Mouse (Mus musculus) adrenal gland, postnatal 10 days (tissue): ENCODE measurements around the gene Prmt8. TPM values are rescaled to one million over a fixed set of nuclear protein-coding genes. Genes with fewer than 3 reads are reported as not detected.

Experiments used
- DNase-seq: peaks from one replicate; pipeline ENCODE4 v3.0.0; 2021; ENCODE audit warnings: mixed read lengths
- long read RNA-seq, 2 experiments: library from polyadenylated mRNA; stranded (forward); transcript quantifications; one replicate each; pipeline ENCODE4 v2.0.0; 2021
- total RNA-seq, 2 experiments: library from RNA; stranded (reverse); gene quantifications; 2 replicates each; pipeline ENCODE4 v1.2.3; 2021

The Prmt8 gene
- under 1 TPM; 0.12 to 0.15 TPM for total RNA-seq
- long read RNA-seq, experiment 1, result 0 reads
- long read RNA-seq, experiment 2, result 0 reads

DNA sequence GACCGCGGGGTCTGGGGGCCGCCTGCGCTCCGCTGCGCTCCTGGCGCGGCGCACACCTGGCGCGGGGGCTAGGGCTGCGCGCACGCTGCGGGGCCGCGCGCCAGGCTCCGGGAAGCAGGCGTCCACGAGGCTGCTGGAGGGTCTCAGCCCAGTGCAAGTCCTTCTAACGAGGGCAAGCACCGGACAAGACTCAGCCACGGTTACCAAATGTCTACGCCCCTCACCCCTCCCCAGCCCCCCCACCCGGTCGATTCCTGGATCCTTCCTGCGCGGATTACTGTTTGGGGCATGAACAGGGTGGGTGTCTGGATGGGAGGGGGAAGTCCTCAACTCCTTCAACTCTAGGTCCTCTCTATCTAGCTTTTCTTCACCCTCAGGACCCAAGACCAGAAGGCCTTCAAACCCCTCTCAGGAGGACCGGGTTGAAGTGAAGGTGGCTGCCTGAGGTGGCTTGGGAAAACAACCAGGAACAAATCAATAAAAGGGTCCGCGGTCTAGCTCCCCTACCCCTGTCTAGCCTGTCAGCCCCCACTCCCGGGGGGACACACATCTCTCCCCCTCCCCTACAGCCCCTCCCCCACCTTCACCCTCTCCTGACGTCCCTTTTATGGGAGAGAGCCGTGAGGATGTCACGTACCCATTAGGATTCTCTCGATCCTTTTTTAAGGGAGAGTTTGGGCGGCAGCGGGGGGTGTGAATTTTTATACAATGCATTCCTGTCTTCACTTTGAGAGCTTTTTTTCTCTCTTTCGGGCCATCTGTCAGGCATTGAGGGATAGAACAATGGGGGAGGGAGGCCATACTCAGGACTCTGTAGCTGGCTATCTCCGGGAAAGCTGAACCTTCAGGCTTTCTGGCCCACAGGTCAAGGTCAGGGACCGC, at the start of gene Prmt8:
TSS of gene Prmt8 (minus strand) at position 198 of the 882 bp plus-strand sequence.
- no peak for DNase-seq

DNA sequence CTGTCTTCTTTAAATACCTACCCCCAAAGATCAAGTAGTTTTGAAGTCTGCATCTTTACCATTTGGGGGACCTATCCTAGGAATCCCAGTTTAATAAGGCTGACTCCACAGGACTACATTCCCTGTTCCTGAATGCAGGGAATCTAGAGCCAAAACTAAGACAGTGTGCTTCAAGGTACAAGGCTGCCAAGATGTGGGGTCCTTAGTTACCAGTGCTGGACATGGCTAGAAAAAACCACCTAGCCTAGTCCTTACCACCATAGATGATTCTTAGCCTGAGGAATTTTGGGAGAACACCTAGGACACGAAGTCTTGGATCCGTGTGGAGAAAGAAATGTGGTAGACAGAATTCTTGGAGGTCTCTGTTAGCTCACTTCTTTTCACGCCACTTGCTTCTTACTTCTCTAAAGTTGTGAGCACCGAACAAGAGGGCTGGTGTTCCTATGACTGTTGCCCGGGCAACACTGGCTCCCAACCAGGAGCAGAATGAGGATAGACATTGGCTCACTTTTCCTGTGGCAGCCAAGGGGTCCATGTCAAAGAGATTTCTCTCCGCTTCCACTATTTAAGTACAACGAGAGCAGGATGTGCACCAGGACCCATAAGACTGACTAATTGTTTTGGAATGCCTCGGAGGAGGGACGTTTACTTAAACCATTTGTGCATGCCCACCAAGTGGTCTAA, 33.9 kb upstream of the Prmt8 start:
- DNase-seq, result no peak

DNA sequence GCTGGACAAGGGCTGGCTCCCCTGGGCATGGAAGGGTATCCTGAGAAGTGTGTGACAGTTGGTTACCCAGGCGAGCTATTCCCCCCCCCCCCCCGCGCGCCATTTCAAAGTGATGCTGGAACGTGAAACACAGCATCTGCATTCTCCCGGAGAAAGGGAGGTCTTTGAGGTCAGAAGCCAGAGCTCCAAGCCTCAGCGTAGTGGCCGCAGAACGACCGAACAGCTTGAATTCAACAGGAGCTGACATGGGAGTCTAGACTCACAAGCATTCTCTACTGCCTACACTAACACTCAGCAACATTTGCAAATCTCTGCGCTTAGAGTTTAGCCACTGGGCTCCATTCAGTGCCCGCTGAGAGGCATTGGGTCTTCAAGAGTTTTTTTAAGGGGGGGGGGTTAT, 32.9 kb upstream of the Prmt8 start:
- DNase-seq, result no peak

GRCm38 (mm10) chr6:127790023-127790422, 20.8 kb upstream of the Prmt8 start:
- no peak for DNase-seq

GRCm38 (mm10) chr6:127770806-127771205, 1.5 kb upstream of the Prmt8 start:
- no peak for DNase-seq

GRCm38 (mm10) chr6:127768621-127769274, 524 bp downstream of the Prmt8 start:
- DNase-seq, result no peak

- DNase-seq, result peak; percentile 86
Measured at GRCm38 (mm10) chr6:127767706-127768493, 1.4 kb downstream of the Prmt8 start.

- no peak for DNase-seq
Measured at GRCm38 (mm10) chr6:127767201-127767705, 2.0 kb downstream of the Prmt8 start.

DNA sequence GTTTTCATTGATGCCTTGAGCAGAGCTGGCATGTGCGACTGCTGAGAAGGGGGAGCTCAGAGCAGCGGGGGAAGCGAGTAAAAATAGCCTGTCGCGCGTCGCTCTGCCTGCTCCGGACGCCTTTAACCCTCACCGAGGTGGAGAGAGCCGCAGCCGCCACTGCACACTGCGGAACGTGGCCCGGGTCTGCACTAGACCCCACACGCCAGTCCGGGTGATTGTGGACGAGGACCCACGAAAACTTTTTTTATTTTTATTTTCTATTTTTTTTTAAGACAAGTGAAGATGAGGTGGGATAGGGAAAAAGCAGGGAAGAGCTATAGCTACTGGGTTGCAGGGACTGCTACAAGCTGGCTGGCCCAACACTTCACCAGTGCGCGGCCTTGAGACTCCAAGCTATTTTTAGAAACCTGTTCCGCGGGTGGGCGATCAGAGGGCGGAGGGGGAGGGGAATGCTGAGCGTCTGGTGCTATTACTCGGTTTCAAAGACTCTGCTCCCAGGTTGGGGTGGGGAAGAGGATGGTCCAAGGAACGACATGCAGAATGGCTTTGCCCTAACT, 2.6 kb downstream of the Prmt8 start:
- DNase-seq, result no peak

DNA sequence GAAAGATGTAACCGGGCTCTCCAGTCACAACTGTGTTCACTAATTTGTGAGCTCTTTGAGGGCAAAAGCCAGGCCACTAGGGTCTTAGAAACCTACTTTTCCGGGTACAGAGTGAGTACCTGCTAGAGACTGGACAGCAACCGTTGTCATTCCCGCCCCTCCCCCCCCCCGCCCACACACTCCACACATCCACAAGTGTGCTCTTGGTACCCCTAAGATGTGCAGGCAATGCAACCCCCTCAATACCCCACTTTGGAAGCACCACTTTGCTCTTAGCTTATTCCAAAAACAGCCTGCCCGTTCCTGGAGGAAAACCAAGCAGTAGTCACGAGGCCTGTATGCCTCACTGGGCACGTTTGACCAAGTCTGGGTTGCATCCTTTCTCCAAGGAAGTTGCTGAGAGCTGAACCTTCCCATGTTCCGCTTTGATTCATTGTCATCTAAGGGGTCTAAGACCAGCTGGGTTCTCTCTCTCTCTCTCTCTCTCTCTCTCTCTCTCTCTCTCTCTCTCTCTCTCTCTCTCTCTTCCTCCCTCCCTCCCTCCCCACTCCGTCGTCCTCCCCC, 3.1 kb downstream of the Prmt8 start:
- no peak for DNase-seq

- no peak for DNase-seq
Measured at GRCm38 (mm10) chr6:127765573-127765972, 3.7 kb downstream of the Prmt8 start.

- DNase-seq, result no peak
Measured at GRCm38 (mm10) chr6:127758264-127758663, 11.0 kb downstream of the Prmt8 start.

DNA sequence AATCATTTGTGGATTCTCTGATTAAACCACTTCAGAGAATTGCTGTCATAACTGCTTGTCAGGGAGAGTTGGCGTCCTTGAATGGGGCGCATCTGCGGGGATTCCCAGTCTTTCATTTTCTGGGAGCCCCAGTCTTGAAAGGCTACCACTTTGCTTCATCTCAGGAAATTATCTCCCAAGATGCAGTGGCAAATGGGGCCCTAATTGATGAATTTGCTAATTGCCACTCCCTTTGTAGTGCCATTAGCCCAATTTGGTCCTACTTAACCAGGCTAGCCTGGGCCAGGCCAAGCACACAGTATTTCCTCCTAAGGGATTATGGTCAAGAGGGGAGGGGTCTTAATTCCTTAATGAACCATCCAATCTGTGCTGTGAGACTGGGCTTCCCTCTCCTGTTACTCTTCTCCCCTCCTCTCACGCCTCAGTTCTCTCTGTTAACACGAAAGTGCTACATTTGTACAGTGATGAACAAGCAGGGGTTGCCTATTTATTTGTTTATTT, 11.6 kb downstream of the Prmt8 start:
- DNase-seq, result no peak

DNA sequence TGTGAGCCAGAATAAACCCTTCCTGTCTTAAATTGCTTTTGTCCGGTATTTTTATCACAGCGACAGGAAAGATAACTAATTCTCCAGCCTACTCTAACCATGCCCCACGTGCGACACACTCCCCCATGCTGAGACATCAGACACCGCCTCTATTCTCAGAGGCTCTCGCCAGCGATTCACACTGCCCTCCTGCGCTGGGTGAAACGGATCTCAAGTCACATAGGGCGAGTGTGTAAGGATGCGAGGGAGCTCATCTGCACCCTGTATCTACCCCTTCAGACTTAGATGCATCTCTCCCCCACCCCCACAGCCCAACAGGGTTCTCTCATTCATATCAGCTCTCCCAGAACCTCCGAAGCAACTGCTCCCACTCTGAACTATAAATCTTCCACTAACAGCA, 12.4 kb downstream of the Prmt8 start:
- DNase-seq, result no peak

GRCm38 (mm10) chr6:127753228-127753627, 16.0 kb downstream of the Prmt8 start:
- DNase-seq, result no peak

DNA sequence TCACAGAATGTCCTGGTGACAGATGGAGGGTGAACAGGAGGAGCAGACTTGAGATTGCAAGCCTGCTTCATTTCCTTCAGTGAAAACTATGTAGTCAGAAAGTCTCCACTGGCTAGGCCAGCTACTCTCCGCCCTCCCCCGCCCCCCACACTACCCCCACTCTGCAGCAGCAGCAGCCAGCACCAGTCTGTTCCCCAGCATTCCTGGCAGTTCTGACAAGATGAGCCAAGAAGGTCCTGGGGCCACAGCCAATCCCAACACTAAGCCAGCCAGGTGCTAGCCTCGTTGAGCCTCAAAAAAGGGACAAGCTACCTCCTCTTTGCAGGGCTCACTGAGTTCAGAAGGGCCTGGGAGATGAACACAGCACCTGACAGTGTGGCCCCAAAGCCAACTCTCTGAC, 16.6 kb downstream of the Prmt8 start:
- DNase-seq, result no peak

GRCm38 (mm10) chr6:127751499-127751898, 17.8 kb downstream of the Prmt8 start:
- DNase-seq, result no peak

GRCm38 (mm10) chr6:127748793-127749192, 20.5 kb downstream of the Prmt8 start:
- no peak for DNase-seq

GRCm38 (mm10) chr6:127742290-127742689, 27.0 kb downstream of the Prmt8 start:
- no peak for DNase-seq

GRCm38 (mm10) chr6:127741162-127741561, 28.1 kb downstream of the Prmt8 start:
- no peak for DNase-seq

DNA sequence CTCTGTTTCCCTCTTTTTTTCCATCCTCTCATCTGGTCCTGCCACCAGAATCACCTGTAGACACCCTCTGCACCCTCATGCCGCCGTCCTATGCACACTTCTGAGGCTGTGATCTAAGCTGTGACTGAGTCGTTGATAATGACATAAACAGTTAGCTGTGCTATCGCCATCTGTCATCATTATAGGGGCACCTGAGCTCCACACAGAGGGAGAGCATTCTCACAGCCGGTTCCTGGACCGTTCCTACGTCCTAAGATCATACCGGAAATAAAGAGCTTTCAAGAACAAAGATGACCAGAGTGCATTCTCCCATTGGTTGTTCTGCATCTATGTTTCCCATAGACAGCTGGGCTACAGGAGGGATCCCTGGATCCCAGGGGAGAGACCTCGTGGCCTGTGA, 28.6 kb downstream of the Prmt8 start:
- DNase-seq, result no peak
